Mouse (Mus musculus) embryo, embryonic 11 days (tissue): ENCODE data around the gene Psrc1.
A peak's percentile ranks its signal among the peaks of the same experiment; 100 is the strongest.

Experiments
- DNase-seq: peaks from one replicate; pipeline ENCODE4 v3.0.0-alpha.2; 2015

Psrc1 gene

DNA sequence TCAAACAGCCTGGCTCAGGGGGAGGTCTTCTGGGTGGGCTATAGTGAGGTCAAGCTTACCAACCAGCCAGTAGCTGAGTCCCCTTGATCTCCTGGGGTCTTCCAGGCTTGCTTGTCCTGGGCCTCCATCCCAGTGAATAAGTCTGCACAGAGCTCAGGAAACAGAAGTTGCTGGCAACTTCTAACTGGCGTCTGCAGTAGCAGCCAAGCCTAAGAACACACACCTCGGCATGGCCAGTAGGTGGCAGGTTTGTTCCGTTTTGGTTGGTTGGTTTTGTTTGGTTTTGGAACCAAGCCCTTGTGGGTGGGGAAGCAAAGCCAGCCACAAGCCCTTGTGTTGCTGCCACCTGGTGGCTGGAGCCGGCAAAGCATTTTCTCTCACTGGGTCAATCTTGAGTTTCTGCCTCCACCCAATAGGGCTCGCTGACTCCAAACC is 5.5 kb downstream of the Psrc1 start:
- peak; percentile 95 for DNase-seq

DNA sequence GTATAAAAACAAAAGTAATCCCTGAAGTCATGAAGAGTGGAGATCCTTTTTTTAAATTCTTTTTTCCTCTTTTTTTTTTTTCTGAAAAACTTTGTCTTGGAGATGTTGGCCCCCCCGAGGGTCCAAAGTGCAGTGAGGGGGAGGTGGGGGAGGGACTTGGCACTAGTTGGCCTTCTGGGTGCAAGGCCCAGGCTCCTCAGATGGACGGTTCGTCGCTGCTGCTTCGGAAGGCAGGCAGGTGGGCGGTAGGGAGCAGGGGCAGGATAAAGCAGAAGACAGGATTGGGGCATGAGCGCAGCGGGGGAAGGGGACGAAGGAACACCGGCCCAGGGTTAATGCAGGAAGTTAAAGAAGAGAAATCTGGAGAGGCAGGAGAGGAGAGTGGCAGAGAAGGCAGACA is 8.7 kb downstream of the Psrc1 start:
- DNase-seq, result no peak

DNA sequence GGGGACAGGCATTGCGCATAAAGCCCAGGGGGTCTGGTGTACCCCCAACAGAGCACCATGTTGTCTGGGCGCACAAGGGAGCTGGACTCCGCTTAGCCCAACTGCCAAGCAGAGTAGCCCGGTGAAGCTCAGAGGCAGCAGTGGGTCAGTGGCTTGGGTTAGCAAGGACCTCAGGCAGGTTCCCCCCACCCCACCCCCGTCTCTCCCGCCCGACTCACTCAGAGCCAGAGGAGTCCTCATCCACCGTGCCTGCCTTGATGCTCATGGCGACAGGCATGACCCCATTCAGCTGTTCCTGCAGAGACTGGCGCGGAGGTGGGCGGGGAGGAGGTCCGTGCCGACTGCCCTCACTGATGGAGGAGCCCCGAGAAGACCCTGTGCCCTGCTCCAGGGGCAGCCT is 9.2 kb downstream of the Psrc1 start:
- DNase-seq, result no peak

GRCm38 (mm10) chr3:108398281-108398680 is 14.6 kb downstream of the Psrc1 start:
- DNase-seq, result no peak

DNA sequence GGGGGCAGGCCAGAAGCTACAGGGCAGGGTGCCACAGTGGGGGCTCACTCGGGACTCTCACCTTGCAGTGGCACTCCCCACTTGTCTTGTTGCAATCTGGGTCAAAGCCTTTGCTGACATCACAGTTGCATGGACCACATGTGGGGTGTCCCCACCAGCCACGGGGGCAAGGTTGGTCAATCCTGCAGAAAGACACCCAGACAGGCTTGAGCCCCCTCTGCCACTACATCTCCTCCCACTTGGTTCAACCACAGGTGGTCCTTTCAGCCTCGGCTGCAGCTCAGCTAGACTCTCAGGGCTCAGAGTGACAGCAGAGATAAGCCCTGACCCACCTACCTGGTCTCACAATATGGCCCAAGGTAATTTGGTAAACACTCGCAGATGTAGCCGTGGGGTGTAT is 16.8 kb downstream of the Psrc1 start:
- DNase-seq, result no peak

GRCm38 (mm10) chr3:108401692-108402527 is 18.3 kb downstream of the Psrc1 start:
- DNase-seq, result peak; percentile 92

DNA sequence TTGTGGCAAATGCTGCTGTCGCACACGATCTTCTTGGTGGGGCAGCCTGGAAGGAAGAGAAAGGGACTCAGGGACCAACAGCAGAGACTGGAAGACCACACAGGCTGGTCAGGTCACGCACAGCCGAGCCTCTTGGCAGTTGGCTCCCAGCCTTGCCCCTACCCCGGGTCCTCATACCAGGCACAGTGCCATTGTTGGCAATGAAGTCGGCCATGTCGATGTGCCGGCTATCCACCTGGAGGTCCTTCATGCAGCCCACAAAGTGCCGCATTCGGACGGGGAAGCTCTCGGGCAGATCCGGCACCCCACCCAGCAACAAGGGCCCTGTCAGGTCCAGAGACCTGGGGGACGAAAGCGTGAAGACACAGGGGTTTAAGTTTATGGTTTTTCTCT is 18.9 kb downstream of the Psrc1 start:
- no peak for DNase-seq

- DNase-seq, result peak; percentile 68
Observed at GRCm38 (mm10) chr3:108405536-108406305, 22.1 kb downstream of the Psrc1 start.

DNA sequence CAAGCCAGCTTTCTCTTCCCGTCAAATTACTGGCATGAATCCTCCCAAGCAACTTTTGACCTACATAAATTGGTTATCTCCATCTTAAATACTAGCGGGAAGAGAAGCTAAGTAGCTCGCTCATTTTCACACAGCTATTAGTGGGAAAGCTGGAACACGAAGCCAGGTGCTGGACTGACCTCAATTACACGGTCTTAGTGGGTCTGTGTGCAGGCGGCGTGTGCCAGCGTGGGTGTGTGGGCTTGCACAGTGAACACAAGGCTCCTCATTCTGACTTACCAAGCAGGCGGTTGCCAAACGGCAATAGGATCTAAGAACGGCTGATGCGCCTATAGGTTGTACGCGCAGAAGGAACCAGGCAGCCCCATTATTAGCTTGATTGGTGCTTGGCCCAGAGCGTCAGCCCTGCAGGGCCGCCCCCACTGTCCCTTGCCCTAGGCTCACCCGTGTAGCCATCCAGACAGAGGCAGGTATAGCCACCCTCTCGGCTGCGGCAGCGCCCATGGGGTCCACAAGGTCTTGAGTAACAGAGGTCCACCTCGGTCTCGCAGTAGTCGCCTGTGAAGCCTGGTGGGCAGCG is 22.8 kb downstream of the Psrc1 start:
- DNase-seq, result no peak

- DNase-seq, result no peak
Observed at GRCm38 (mm10) chr3:108408517-108409008, 24.9 kb downstream of the Psrc1 start.

- DNase-seq, result no peak
Observed at GRCm38 (mm10) chr3:108409656-108410358, 26.2 kb downstream of the Psrc1 start.

GRCm38 (mm10) chr3:108410359-108410714 is 26.7 kb downstream of the Psrc1 start:
- DNase-seq, result peak; percentile 83

- no peak for DNase-seq
Observed at GRCm38 (mm10) chr3:108411026-108411753, 27.6 kb downstream of the Psrc1 start.

DNA sequence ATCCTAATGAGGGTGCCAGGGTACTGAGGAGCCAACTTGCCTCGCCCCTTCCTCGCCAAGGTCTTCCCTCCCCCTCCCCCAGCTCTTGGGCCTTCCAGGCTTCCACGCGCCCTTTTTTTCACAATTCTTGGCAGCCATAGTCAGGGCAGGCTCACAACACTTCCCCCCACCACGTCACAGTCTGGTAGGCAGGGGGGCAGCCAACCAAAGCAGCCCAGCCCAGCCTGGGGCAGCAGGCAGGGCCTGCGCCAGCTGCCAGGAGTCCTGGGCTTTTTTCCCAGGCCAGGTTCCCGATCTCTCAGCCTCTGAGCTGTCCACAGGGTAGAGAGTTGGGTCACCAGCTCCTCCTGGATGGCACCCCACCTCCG is 28.1 kb downstream of the Psrc1 start:
- DNase-seq, result peak; percentile 50

DNA sequence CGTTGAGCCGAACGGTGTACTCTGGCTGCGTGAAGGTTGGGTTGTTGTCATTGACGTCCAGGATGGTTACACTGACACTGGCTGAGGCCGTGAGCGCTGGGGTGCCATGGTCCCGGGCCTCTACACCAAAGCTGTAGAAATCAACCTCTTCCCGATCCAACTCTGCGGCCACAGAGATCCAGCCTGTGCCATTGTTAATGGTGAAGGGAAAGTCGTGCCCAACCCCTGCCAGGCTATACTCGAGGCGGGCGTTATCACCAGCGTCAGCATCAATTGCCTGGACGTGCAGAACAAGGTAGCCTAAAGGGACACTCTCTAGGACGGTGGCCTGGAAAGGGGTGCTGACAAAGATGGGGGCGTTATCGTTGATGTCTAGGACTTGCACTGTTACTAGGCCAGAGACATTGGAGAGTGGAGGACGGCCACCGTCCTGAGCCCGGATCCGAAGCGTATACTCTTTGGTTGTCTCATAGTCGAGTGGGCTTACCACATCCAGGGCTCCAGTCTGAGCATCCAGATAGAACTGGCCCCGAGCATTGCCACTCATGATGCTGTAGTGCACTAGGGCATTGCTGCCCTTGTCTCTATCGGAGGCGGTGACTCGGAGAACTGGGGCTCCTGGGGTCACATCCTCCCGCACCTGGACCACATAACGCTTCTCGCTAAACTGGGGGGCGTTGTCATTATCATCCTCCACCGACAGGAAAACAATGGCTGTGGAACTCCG is 30.2 kb downstream of the Psrc1 start:
- DNase-seq, result no peak

GRCm38 (mm10) chr3:108414857-108415830 is 31.5 kb downstream of the Psrc1 start, which contains the start of gene Celsr2:
TSS of gene Celsr2 (minus strand) at chr3:108415552.
- DNase-seq, result peak; percentile 63

DNA sequence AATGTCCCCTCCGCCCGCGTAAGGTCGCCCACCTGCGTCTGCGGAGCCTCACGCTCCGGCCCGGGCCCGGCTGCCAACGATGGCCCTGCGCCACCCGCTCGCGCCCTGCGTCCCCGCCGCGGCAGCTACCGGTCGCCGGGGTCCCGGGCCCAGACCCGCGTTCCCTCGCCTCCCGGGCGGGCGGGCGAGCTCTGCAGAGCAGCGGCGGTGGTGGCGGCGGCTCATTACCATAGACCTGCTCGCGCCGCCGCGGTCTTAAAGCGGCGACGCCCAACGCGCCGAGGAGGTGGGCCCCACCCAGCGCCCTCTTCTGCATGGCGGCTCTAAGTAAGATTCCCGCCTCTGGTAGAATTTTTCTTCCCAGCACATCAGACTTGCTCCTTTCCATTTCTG is 32.2 kb downstream of the Psrc1 start:
- peak; percentile 95 for DNase-seq

- DNase-seq, result no peak
Observed at GRCm38 (mm10) chr3:108423006-108423405, 39.4 kb downstream of the Psrc1 start.

- DNase-seq, result peak; percentile 76
Observed at GRCm38 (mm10) chr3:108423844-108424801, 40.5 kb downstream of the Psrc1 start.
